Mouse (Mus musculus) right cerebral cortex, adult 2 months (tissue): ENCODE data around the gene Plcb4.
"Not testable (repeated sequence)": the region's sequence is repeated elsewhere in the genome, so short reads cannot be mapped to it uniquely, and the experiment has no call there.

Source experiments
- DNase-seq, 2 experiments: peaks; one replicate each; pipeline ENCODE4 v3.0.0; 2021 to 2022; ENCODE audit warnings: low spot score in 2 of 2

Plcb4 gene

GRCm38 (mm10) chr2:135954760-135955548 is 296.1 kb downstream of the Plcb4 start:
- DNase-seq, result no peak

- no peak for DNase-seq
Observed at GRCm38 (mm10) chr2:135955796-135956195, 297.0 kb downstream of the Plcb4 start.

- DNase-seq, result peak; percentile 77 to 79
Observed at GRCm38 (mm10) chr2:135957689-135958088, 298.9 kb downstream of the Plcb4 start.

GRCm38 (mm10) chr2:135958453-135958852 is 299.6 kb downstream of the Plcb4 start:
- DNase-seq, result peak in 1 of 2 experiments; percentile 24

GRCm38 (mm10) chr2:135963089-135963488 is 304.3 kb downstream of the Plcb4 start:
- no peak for DNase-seq

GRCm38 (mm10) chr2:135966871-135967557 is 308.2 kb downstream of the Plcb4 start:
- peak; percentile 71 to 78 for DNase-seq

GRCm38 (mm10) chr2:135968159-135968558 is 309.3 kb downstream of the Plcb4 start:
- no peak for DNase-seq

- peak; percentile 42 to 53 for DNase-seq
Observed at GRCm38 (mm10) chr2:135970902-135971301, 312.1 kb downstream of the Plcb4 start.

GRCm38 (mm10) chr2:135975978-135976377 is 317.2 kb downstream of the Plcb4 start:
- no peak for DNase-seq

GRCm38 (mm10) chr2:135978790-135979189 is 320.0 kb downstream of the Plcb4 start:
- no peak for DNase-seq

GRCm38 (mm10) chr2:135980428-135980827 is 321.6 kb downstream of the Plcb4 start:
- no peak for DNase-seq

GRCm38 (mm10) chr2:135983972-135984371 is 325.2 kb downstream of the Plcb4 start:
- DNase-seq, result no peak

GRCm38 (mm10) chr2:135985536-135986265 is 326.9 kb downstream of the Plcb4 start:
- no peak for DNase-seq

- not testable (repeated sequence) for DNase-seq
Observed at GRCm38 (mm10) chr2:135988475-135988874, 329.7 kb downstream of the Plcb4 start.

- not testable (repeated sequence) for DNase-seq
Observed at GRCm38 (mm10) chr2:135990686-135991085, 331.9 kb downstream of the Plcb4 start.

GRCm38 (mm10) chr2:135993314-135993713 is 334.5 kb downstream of the Plcb4 start:
- no peak for DNase-seq

GRCm38 (mm10) chr2:135995196-135995595 is 336.4 kb downstream of the Plcb4 start:
- DNase-seq, result no peak

- no peak for DNase-seq
Observed at GRCm38 (mm10) chr2:135996936-135997335, 338.1 kb downstream of the Plcb4 start.

- no peak for DNase-seq
Observed at GRCm38 (mm10) chr2:135997361-135998150, 338.7 kb downstream of the Plcb4 start.

- no peak for DNase-seq
Observed at GRCm38 (mm10) chr2:135998886-135999285, 340.1 kb downstream of the Plcb4 start.

GRCm38 (mm10) chr2:135999361-135999760 is 340.6 kb downstream of the Plcb4 start:
- DNase-seq, result no peak
